Mouse (Mus musculus) myocyte (in vitro differentiated cells): ENCODE data around the gene Shld1.

Source experiments
- CEBPB ChIP-seq: IDR thresholded peaks from 2 replicates; pipeline ENCODE4 v1.6.1; 2011; ENCODE audit warnings: mild to moderate bottlenecking, moderate library complexity; ENCODE audit not compliant: poor library complexity, insufficient read depth, severe bottlenecking
- E2F4 ChIP-seq: IDR thresholded peaks from one replicate; pipeline ENCODE4 v1.6.1; 2011; ENCODE audit warnings: mild to moderate bottlenecking, control low read depth, moderate library complexity; ENCODE audit not compliant: insufficient read depth
- MAX ChIP-seq: IDR thresholded peaks from one replicate; pipeline ENCODE4 v1.6.1; 2011; ENCODE audit warnings: low read depth, mild to moderate bottlenecking, control low read depth
- MYOD1 ChIP-seq, 3 experiments: IDR thresholded peaks; one replicate each; pipeline ENCODE4 v1.6.1; 2011; ENCODE audit warnings: control low read depth in 2 of 3, low read depth in 2 of 3, mild to moderate bottlenecking in 2 of 3, moderate library complexity in 1 of 3; ENCODE audit not compliant: insufficient read length in 2 of 3, control insufficient read depth in 1 of 3
- POLR2A ChIP-seq: IDR thresholded peaks from one replicate; pipeline ENCODE4 v1.6.1; 2011; ENCODE audit warnings: low read depth, mild to moderate bottlenecking, control low read depth, moderate library complexity; ENCODE audit not compliant: insufficient read length
- POLR2AphosphoS2 ChIP-seq: IDR thresholded peaks from one replicate; pipeline ENCODE4 v1.6.1; 2011; ENCODE audit warnings: low read depth, control low read depth; ENCODE audit not compliant: insufficient read length
- TCF12 ChIP-seq: IDR thresholded peaks from one replicate; pipeline ENCODE4 v1.6.1; 2011; ENCODE audit warnings: mild to moderate bottlenecking, control low read depth; ENCODE audit not compliant: poor library complexity, insufficient read depth, severe bottlenecking
- TCF3 ChIP-seq: IDR thresholded peaks from one replicate; pipeline ENCODE4 v1.6.1; 2011; ENCODE audit warnings: low read depth, control low read depth; ENCODE audit not compliant: insufficient read length
- USF1 ChIP-seq: IDR thresholded peaks from one replicate; pipeline ENCODE4 v1.6.1; 2011; ENCODE audit warnings: low read depth, mild to moderate bottlenecking, control low read depth, moderate library complexity

- no peak for TF ChIP-seq USF1
- no peak for TF ChIP-seq MAX
- no peak for TF ChIP-seq TCF12
- TF ChIP-seq POLR2A = no peak
- no peak for TF ChIP-seq CEBPB
- TF ChIP-seq TCF3 = no peak
- no peak for TF ChIP-seq POLR2AphosphoS2
- TF ChIP-seq MYOD1 (IDR thresholded peaks at IDR 0.05; ENCODE audit: control insufficient read depth in 1 of 3, insufficient read length in 2 of 3, low read depth in 2 of 3) = no peak
- TF ChIP-seq E2F4 = no peak
Measured at GRCm38 (mm10) chr2:132725376-132725905, 38.7 kb downstream of the Shld1 start.
